Mouse (Mus musculus) embryonic facial prominence, embryonic 15.5 days (tissue): ENCODE results near the gene Copg1. TPM values are rescaled to one million over a fixed set of nuclear protein-coding genes. Genes with fewer than 3 reads are reported as not detected.

ENCODE experiments used
- ATAC-seq: fragments of 200-750 bp; cut with Nextera tagmentation; 2 replicates; pipeline ENCODE4 v1.8.0; 2017; ENCODE audit warnings: low read depth, moderate TSS enrichment; ENCODE audit not compliant: insufficient number of reproducible peaks, low FRiP score, low TSS enrichment
- H3K27ac ChIP-seq: fragments of 300-500 bp; sonication (generic); replicated peaks from 2 replicates; pipeline ENCODE4 v1.5.1; 2015; ENCODE audit warnings: mild to moderate bottlenecking, inconsistent platforms
- H3K27me3 ChIP-seq: fragments of 300-500 bp; sonication (generic); 2 replicates; pipeline ENCODE4 v1.6.1; 2015; ENCODE audit warnings: inconsistent platforms
- H3K36me3 ChIP-seq: fragments of 300-500 bp; sonication (generic); 2 replicates; pipeline ENCODE4 v1.6.1; 2015; ENCODE audit warnings: mild to moderate bottlenecking, inconsistent platforms
- H3K4me1 ChIP-seq: fragments of 300-500 bp; sonication (generic); 2 replicates; pipeline ENCODE4 v1.6.1; 2015; ENCODE audit warnings: inconsistent platforms
- H3K4me2 ChIP-seq: fragments of 300-500 bp; sonication (generic); replicated peaks from 2 replicates; pipeline ENCODE4 v1.6.1; 2015; ENCODE audit warnings: mild to moderate bottlenecking, inconsistent platforms
- H3K4me3 ChIP-seq: fragments of 300-500 bp; sonication (generic); replicated peaks from 2 replicates; pipeline ENCODE4 v1.5.1; 2015; ENCODE audit warnings: mild to moderate bottlenecking, inconsistent platforms
- H3K9ac ChIP-seq: fragments of 300-500 bp; sonication (generic); 2 replicates; pipeline ENCODE4 v1.6.1; 2015; ENCODE audit warnings: inconsistent platforms
- H3K9me3 ChIP-seq: fragments of 300-500 bp; sonication (generic); replicated peaks from 2 replicates; pipeline ENCODE4 v1.6.1; 2016; ENCODE audit warnings: inconsistent platforms
- WGBS: fragments of 180-500 bp; shearing (Covaris S2); methylation state at CpG from one replicate; pipeline ENCODE4 v1.1.7; 2015; 5-methylcytosine and 5-hydroxymethylcytosine counted together
- polyA plus RNA-seq: library from polyadenylated mRNA; unstranded; fragments of >200 nt; fragmentation: Nextera tagmentation; extraction: Ambion mirVana; gene quantifications from 2 replicates; pipeline ENCODE4 v1.2.1, GENCODE M21; 2015

Copg1 gene
- polyA plus RNA-seq, 1 experiment from 2014 or later, result 173 TPM

DNA sequence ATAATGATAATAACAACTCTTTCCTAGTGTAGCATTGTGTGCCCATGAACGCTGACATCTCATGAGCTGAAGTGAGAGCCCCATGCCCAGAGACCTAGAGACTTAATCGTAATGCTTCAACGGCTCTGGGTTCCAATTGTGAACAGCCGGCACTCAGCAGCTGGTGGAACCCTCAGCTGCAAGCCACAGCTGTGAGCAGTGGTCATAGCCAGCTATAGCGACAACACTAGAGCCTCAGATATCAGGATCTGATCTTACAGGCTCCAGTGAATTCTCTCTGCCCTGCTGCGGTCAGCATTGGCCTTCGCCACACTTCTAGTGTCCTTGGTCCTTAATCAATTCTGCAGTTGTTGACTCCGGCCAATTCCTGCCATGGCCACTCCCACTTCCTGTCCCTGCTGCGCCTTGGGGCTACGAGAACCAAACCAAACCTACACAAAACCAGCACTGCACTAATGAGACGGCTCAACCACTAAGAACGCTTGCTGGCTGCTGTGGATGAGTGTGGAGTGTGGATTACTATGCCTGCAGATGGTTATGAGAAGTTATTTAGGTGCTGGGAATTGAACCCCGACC is 11.5 kb upstream of the Copg1 start:
- no peak for ATAC-seq
- H3K27ac ChIP-seq, result no peak overlapping the region
- no peak overlapping the region for H3K9ac ChIP-seq

DNA sequence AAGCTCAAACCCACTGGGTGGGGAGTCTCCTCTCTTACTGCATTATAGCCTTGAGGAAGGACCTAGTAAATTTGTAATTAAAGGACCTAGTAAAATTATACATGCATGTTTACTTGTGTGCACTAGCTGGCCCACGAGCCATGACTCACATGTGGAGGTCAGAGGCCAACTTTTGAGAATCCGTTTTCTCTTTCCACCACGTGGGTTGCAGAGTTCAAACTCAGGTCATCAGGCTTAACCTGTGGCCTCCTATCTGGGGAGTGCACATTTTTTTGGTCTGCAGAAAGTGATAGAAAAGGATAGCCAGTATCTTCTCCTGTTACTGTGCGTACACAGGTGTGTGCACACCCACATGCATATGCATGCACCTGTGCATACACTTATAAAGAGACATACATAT is 8.6 kb upstream of the Copg1 start:
- H3K4me1 ChIP-seq, result no peaks in the 10 kb centered on the region
- H3K36me3 ChIP-seq, result no peaks in the 10 kb centered on the region
- H3K4me3 ChIP-seq, result no peak overlapping the region
- H3K27me3 ChIP-seq, result no peaks in the 10 kb centered on the region
- no peaks in the 10 kb centered on the region for H3K9me3 ChIP-seq
- no peak for ATAC-seq
- WGBS, result 31% methylated on average over 4 of the region's 4 CpGs
- H3K27ac ChIP-seq, result no peak overlapping the region
- H3K4me2 ChIP-seq, result no peak overlapping the region
- no peak overlapping the region for H3K9ac ChIP-seq

More for the DNA sequence above, 11.5 kb upstream of the Copg1 start:
- Histone ChIP-seq H3K4me1 (no peaks in the 10 kb centered on the region), H3K9me3 (no peaks in the 10 kb centered on the region), H3K27me3 (no peaks in the 10 kb centered on the region), H3K36me3 (no peaks in the 10 kb centered on the region), H3K4me3 (no peak overlapping the region), H3K4me2 (no peak overlapping the region)
- 59% methylated on average over 13 of the region's 13 CpGs for WGBS

DNA sequence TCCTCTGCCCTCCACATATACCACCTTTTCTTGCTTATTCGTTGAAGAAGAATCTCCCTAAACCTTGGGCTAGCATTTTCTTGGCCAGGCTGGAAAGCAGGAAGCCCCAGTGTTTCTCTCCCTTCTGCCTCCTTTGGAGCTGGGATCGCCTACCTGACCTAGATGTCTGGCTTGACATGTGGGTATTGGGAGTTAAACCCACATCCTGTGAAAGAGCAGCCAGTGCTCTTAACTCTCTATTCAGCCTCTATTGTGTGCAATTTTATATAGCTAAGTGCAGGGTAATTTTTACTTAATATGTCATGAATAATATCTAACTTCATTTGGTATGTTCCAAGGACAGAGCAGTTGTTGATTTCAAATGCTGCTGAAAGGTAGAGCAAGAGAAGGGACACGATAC is 8.0 kb upstream of the Copg1 start:
- no peaks in the 10 kb centered on the region for H3K27me3 ChIP-seq
- no peaks in the 10 kb centered on the region for H3K36me3 ChIP-seq
- no peaks in the 10 kb centered on the region for H3K9me3 ChIP-seq
- no peak overlapping the region for H3K4me3 ChIP-seq
- ATAC-seq, result no peak
- no peak overlapping the region for H3K9ac ChIP-seq
- no peaks in the 10 kb centered on the region for H3K4me1 ChIP-seq
- H3K27ac ChIP-seq, result no peak overlapping the region
- no peak overlapping the region for H3K4me2 ChIP-seq
- WGBS, result 65% methylated on average over 3 of the region's 3 CpGs

DNA sequence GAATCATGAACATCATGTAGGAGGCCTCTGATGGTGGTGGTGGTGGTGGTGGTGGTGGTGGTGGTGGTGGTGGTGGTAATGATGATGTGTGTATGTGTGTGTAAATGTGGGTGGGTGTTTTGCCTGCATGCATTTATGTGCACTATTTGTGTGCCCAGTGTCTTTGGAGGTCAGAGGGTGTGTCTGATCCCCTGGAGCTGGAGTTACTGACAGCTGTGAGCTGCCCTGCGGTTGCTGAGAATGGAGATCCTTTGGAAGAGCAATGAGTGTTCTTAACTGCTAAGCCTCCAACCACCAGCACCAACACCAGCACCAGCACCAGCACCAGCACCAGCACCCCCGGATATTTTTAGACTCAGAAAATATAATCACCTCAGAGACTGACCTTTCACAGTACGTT is 5.4 kb upstream of the Copg1 start:
- Histone ChIP-seq H3K27me3 (no peaks in the 10 kb centered on the region), H3K9me3 (no peaks in the 10 kb centered on the region), H3K4me3 (no peak overlapping the region), H3K4me1 (0 out of 2 replicates have a peak, but pooled peaks cover under 1% of the 10 kb centered on the region), H3K27ac (no peak overlapping the region), H3K36me3 (no peaks in the 10 kb centered on the region), H3K9ac (no peak overlapping the region), H3K4me2 (no peak overlapping the region)
- 69% methylated on average over 3 of the region's 3 CpGs for WGBS
- no peak for ATAC-seq

DNA sequence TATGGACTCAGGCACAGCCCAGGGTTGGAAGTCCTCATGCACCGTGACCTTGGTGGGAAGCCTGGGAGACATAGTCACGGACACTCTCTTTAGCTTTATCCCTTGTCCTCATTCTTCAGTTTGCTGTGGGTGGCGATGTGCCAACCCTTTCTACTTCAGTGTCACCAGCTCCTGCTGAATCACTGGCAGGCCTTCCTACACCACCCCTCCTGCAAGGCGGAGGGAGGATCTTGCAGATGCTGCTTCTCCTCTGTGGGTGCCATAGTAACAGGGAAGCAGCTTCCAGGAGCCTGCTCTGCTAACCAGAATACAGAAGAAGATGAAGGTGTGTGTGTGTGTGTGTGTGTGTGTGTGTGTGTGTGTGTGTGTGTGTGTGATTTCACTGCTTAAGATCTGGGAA is 4.8 kb upstream of the Copg1 start:
- Histone ChIP-seq H3K4me2 (no peak overlapping the region), H3K4me3 (no peak overlapping the region), H3K36me3 (no peaks in the 10 kb centered on the region), H3K9me3 (no peaks in the 10 kb centered on the region), H3K4me1 (0 out of 2 replicates have a peak, but pooled peaks cover 4% of the 10 kb centered on the region), H3K27me3 (no peaks in the 10 kb centered on the region), H3K9ac (no peak overlapping the region), H3K27ac (no peak overlapping the region)
- WGBS, result 55% methylated on average over 4 of the region's 4 CpGs
- ATAC-seq, result no peak

DNA sequence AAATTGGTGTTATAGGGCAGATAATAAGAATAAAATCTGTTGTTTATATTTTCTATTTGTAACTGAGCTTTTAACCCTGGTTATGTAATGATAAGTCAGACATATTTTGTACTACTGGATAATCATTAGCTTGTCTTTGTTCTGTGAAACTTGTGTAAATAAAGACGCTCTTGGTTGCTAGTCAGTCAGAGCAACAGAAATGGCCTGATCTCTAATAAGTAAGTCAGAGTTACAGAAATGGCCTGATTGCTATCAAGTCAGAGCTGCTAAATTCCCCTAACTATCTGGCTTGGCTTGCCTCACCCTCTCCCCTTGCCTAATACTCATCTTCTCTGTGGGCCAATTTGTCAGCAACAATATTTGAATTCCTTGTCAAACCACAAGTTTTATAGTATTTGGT is 893 bp upstream of the Copg1 start:
- 86% methylated on average over 1 of the region's 1 CpGs for WGBS
- H3K9ac ChIP-seq, result no peak overlapping the region
- no peak for ATAC-seq
- H3K9me3 ChIP-seq, result no peaks in the 10 kb centered on the region
- no peak overlapping the region for H3K4me3 ChIP-seq
- H3K27ac ChIP-seq, result no peak overlapping the region
- H3K4me1 ChIP-seq, result peaks cover 13% of the 10 kb centered on the region
- H3K27me3 ChIP-seq, result no peaks in the 10 kb centered on the region
- peaks cover 25% of the 10 kb centered on the region for H3K36me3 ChIP-seq
- no peak overlapping the region for H3K4me2 ChIP-seq

DNA sequence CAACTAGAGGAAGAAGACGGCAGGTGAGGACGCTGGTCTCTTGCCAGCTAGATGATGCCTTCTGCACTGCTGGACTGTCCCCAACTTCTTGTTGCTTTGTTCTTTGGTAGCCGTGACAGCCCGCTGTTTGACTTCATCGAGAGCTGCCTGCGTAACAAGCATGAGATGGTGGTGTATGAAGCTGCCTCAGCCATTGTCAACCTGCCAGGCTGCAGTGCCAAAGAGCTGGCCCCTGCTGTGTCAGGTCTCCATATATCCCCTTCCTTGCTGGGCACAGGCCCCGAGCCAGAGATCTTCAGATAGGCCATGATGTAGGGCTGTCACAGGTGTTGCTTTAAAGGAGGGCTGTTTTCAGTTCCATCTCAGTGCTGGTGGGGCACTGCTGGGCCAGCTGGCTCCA is 6.3 kb downstream of the Copg1 start:
- WGBS, result 95% methylated on average over 7 of the region's 7 CpGs
- Histone ChIP-seq H3K27ac (no peak overlapping the region), H3K4me3 (no peak overlapping the region), H3K9ac (no peak overlapping the region), H3K4me2 (no peak overlapping the region), H3K9me3 (no peaks in the 10 kb centered on the region), H3K27me3 (no peaks in the 10 kb centered on the region), H3K4me1 (peaks cover 2% of the 10 kb centered on the region), H3K36me3 (peaks cover 94% of the 10 kb centered on the region)
- ATAC-seq, result no peak

DNA sequence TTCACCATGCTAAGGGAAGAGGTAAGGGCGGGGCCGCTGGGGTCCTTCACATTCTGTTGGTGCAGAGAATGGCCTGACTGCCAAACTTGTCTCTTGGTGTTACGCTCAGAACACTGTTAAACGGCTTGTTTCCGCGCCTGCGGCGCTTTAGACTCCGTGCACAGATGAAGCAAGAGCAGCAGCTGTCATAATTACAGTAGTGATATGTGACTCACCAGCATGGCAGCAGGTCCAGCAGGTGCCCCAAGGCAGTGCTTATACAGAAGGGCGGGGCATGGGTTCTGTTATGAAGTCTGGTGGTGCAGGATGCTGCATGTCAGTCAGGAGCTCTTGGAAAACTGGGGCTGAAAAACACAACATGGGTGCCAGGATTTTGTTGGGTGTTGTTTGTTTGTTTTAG is 10.4 kb downstream of the Copg1 start:
- Histone ChIP-seq H3K4me1 (no peaks in the 10 kb centered on the region), H3K4me2 (no peak overlapping the region), H3K27me3 (no peaks in the 10 kb centered on the region), H3K9ac (no peak overlapping the region), H3K27ac (no peak overlapping the region), H3K36me3 (peaks cover 93% of the 10 kb centered on the region), H3K9me3 (no peaks in the 10 kb centered on the region), H3K4me3 (no peak overlapping the region)
- peak; percentile 39; the same call in 1 of the 2 replicates for ATAC-seq
- whole genome bisulfite sequencing, result 79% methylated on average over 10 of the region's 10 CpGs

DNA sequence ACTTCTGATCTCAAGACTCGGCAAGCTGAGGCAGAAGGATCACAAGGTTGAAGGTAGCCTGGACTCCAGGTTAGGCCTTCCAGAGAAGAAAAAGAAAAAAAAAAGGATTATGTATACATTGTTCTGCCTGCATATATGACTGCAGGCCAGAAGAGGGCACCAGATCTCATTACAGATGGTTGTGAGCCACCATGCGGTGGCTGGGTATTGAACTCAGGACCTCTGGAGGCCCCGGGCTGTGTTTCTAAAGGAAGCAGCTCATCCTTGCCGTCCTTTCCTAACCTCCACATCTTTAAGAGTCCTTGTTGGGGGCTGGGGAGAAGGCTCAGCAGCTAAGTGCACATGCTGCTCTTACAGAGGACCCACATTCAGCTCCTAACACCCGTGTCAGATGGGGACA is 19.0 kb downstream of the Copg1 start:
- Histone ChIP-seq H3K27ac (no peak overlapping the region), H3K4me3 (no peak overlapping the region), H3K4me2 (no peak overlapping the region), H3K9me3 (no peaks in the 10 kb centered on the region), H3K36me3 (peaks cover 94% of the 10 kb centered on the region), H3K9ac (no peak overlapping the region), H3K4me1 (no peaks in the 10 kb centered on the region), H3K27me3 (no peaks in the 10 kb centered on the region)
- ATAC-seq, result no peak
- WGBS, result 68% methylated on average over 5 of the region's 5 CpGs

DNA sequence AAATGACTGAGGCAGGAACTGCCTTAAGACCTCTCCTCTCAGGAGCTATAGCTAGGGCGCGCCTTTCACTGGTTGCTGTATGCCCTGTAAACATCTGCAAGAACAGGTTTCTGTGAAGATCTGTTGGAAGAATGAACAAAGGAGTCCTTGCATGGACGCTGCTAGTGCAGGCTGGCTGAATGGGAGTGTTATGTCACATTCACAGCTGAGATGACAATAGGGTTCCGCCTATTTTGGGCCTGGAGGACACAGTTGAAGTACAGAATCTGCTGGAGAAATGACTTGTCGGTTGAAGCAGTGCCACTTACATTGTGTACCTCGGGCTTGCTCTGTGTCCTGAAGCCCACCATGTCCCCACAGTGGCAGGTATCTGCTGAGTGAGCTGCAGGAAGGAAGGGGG is 21.6 kb downstream of the Copg1 start:
- Histone ChIP-seq H3K27ac (no peak overlapping the region), H3K9ac (no peak overlapping the region)
- ATAC-seq, result no peak

DNA sequence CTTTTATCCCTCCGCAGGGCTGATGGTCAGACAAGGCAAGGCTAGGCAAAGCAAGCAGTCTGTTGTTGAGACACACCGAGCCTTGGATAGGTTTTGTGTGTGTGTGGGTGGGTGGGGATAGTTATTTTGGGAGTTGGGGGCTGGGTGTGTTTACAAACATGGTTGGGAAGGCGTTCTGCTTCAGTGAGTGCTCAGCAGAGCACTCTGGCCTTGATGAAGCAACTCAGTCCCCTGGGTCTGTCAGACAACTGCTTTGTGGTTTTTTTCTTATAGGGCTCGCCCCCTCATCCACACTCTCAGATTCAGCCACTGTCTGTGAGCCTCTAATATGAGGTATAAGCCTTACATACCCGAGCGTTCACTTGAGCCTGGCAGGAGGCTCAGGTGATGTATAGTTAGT is 23.9 kb downstream of the Copg1 start:
- ATAC-seq, result no peak

More for the DNA sequence above, 21.6 kb downstream of the Copg1 start:
- Histone ChIP-seq H3K27me3 (no peaks in the 10 kb centered on the region), H3K4me1 (no peaks in the 10 kb centered on the region), H3K9me3 (no peaks in the 10 kb centered on the region), H3K36me3 (peaks cover 88% of the 10 kb centered on the region), H3K4me2 (no peak overlapping the region), H3K4me3 (no peak overlapping the region)
- 89% methylated on average over 6 of the region's 6 CpGs for WGBS

DNA sequence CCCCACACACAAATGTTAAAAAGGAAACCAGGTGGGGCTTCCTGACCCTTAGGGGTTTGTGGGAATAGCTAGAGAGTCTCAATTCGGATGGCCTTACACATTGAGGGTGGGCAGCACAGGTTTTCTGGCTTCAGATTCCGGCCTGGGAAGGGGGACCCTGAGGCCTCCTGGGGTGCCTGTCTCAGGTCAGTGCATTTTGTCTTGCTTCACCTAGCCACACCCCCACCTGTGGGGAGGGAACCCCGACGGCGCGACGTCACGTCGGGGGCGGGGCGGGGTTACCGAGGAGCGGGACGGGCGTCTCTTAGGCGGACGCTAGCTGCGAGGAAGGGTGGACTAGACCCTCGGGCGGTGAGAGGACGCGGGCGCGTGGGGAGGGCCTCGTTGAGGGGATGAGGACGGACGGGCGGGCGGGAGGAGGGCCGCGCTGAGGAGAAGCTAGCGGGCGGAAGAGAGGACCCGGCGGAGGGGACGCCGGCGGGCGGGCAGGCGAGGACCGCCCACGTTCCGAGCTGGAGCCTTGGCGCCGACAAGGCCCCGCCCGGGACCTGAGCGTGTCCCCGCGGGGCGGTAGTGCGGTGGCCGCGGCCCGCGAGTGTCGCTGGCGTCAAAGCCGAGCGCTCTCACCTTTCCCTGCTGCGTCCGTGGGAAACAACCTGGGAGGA is 26.2 kb downstream of the Copg1 start, which contains the start of gene Hmces:
Gene Hmces (plus strand): TSS at position 275 of the 665 bp plus-strand sequence.
- Histone ChIP-seq H3K36me3 (peaks cover 61% of the 10 kb centered on the region), H3K4me2 (peak within 1 kb of the TSS; percentile 69), H3K27ac (peak within 1 kb of the TSS; percentile 89), H3K4me3 (peak within 1 kb of the TSS; percentile 93), H3K9ac (peak within 1 kb of the TSS; percentile 95), H3K9me3 (no peaks in the 10 kb centered on the region), H3K4me1 (peaks cover 8% of the 10 kb centered on the region), H3K27me3 (no peaks in the 10 kb centered on the region)
- ATAC-seq, result peak; percentile 88
- under 1% methylated on average over 62 of the region's 62 CpGs for WGBS

More for the DNA sequence above, 23.9 kb downstream of the Copg1 start:
- no peaks in the 10 kb centered on the region for H3K9me3 ChIP-seq
- no peak overlapping the region for H3K27ac ChIP-seq
- peaks cover 70% of the 10 kb centered on the region for H3K36me3 ChIP-seq
- no peaks in the 10 kb centered on the region for H3K27me3 ChIP-seq
- WGBS, result 81% methylated on average over 6 of the region's 6 CpGs
- no peak overlapping the region for H3K4me2 ChIP-seq
- no peak overlapping the region for H3K9ac ChIP-seq
- no peak overlapping the region for H3K4me3 ChIP-seq
- H3K4me1 ChIP-seq, result peaks cover 8% of the 10 kb centered on the region
